Mouse (Mus musculus): ENCODE measurements around the gene Gm28374.

- TF ChIP-seq CTCF (IDR thresholded peaks at IDR 0.05; ENCODE audit: control insufficient read depth, insufficient read depth, low read length) = no peak
- no peak for TF ChIP-seq POLR2A (IDR thresholded peaks at IDR 0.05; ENCODE audit: borderline replicate concordance, control insufficient read depth, low read depth, low read length)
Observed at GRCm38 (mm10) chr19:6047154-6047898, 34.7 kb downstream of the Gm28374 start.
